In genomic region chr13:35848694-35849093, GRCm38 (mm10) we compare ENCODE assay signal across 11 mouse cellular contexts. TPM values are rescaled to one million over a fixed set of nuclear protein-coding genes. Genes with fewer than 3 reads are reported as not detected.
DNase-seq lines count a peak whose midpoint lies in the region; ATAC-seq lines count a peak whose summit lies in the region.
"Had no signal": no experiment of that assay in that cellular context is flagged by ENCODE, and none has a peak within 500 bp of the region (broad histone marks: within the 10 kb centered on the region; RNA-seq: fewer than 3 reads in every experiment).

No protein-coding gene starts in this region.

- H3K4me1 ChIP-seq in heart, embryonic 12.5 days (replicated peaks) = peaks cover 42% of the 10 kb centered on the region
- peaks cover 6% of the 10 kb centered on the region; the same call in 1 of the 2 replicates for H3K4me1 ChIP-seq in midbrain, embryonic 10.5 days
- no peaks in the 10 kb centered on the region for H3K4me1 ChIP-seq in midbrain, embryonic 14.5 days (ENCODE audit: control insufficient read depth, insufficient read depth, low read length)

- peak; percentile 93 for DNase-seq in heart, adult 11 months
- DNase-seq in cerebellum, adult 9-11 months = peak; percentile 66
- DNase-seq in kidney, adult 9 months = peak; percentile 44
- DNase-seq in lung, postnatal 4 days = peak; percentile 24 to 37
- no peak for DNase-seq in layer of hippocampus, adult 18-20 months (ENCODE audit: low spot score in 2 of 2)
- no peak for DNase-seq in midbrain, embryonic 10.5 days (ENCODE audit: low spot score)
- no peak for DNase-seq in midbrain, embryonic 14.5 days
- DNase-seq: thymus, adult 2 months had no signal

- 67% methylated on average over 3 of the region's 3 CpGs for WGBS in heart, embryonic 12.5 days
- 88% methylated on average over 3 of the region's 3 CpGs for WGBS in midbrain, embryonic 10.5 days
- WGBS in midbrain, embryonic 14.5 days = 94% methylated on average over 3 of the region's 3 CpGs

- H3K9ac ChIP-seq in heart, embryonic 12.5 days = no peak overlapping the region
- no peak overlapping the region for H3K9ac ChIP-seq in midbrain, embryonic 14.5 days (replicated peaks; ENCODE audit: low read length)
- H3K9ac ChIP-seq: embryonic facial prominence, embryonic 12.5 days; limb, embryonic 15.5 days had no signal

- no peak overlapping the region for H3K27ac ChIP-seq in heart, embryonic 12.5 days (ENCODE audit: poor library complexity, severe bottlenecking)
- no peak overlapping the region for H3K27ac ChIP-seq in midbrain, embryonic 10.5 days (replicated peaks)
- no peak overlapping the region for H3K27ac ChIP-seq in midbrain, embryonic 14.5 days (replicated peaks; ENCODE audit: low read depth, low read length)
- H3K27ac ChIP-seq: embryonic facial prominence, embryonic 12.5 days; limb, embryonic 15.5 days had no signal

- ATAC-seq in heart, embryonic 12.5 days (ENCODE audit: insufficient number of reproducible peaks, low FRiP score) = no peak
- no peak for ATAC-seq in midbrain, embryonic 14.5 days (ENCODE audit: low FRiP score, low TSS enrichment)

- H3K4me3 ChIP-seq in heart, embryonic 12.5 days = no peak overlapping the region
- H3K4me3 ChIP-seq in midbrain, embryonic 10.5 days = no peak overlapping the region
- no peak overlapping the region for H3K4me3 ChIP-seq in midbrain, embryonic 14.5 days (replicated peaks; ENCODE audit: low read depth, low read length)
- H3K4me3 ChIP-seq: embryonic facial prominence, embryonic 12.5 days; limb, embryonic 15.5 days had no signal

- no peak overlapping the region for H3K4me2 ChIP-seq in heart, embryonic 12.5 days
- no peak overlapping the region for H3K4me2 ChIP-seq in midbrain, embryonic 14.5 days (ENCODE audit: low read length)
- H3K4me2 ChIP-seq: embryonic facial prominence, embryonic 12.5 days; limb, embryonic 15.5 days had no signal

- H3K9me3 ChIP-seq in heart, embryonic 12.5 days (replicated peaks) = no peaks in the 10 kb centered on the region
- no peaks in the 10 kb centered on the region for H3K9me3 ChIP-seq in midbrain, embryonic 10.5 days (replicated peaks)
- H3K9me3 ChIP-seq in midbrain, embryonic 14.5 days (ENCODE audit: control insufficient read depth, low read length) = no peaks in the 10 kb centered on the region
- H3K9me3 ChIP-seq: embryonic facial prominence, embryonic 12.5 days; limb, embryonic 15.5 days had no signal

- H3K27me3 ChIP-seq in heart, embryonic 12.5 days (replicated peaks) = no peaks in the 10 kb centered on the region
- H3K27me3 ChIP-seq in midbrain, embryonic 10.5 days (ENCODE audit: low read depth, poor library complexity, severe bottlenecking) = no peaks in the 10 kb centered on the region
- no peaks in the 10 kb centered on the region for H3K27me3 ChIP-seq in midbrain, embryonic 14.5 days (ENCODE audit: control insufficient read depth, insufficient read depth, low read length)
- H3K27me3 ChIP-seq: embryonic facial prominence, embryonic 12.5 days; limb, embryonic 15.5 days had no signal

- no peaks in the 10 kb centered on the region for H3K36me3 ChIP-seq in heart, embryonic 12.5 days
- no peaks in the 10 kb centered on the region for H3K36me3 ChIP-seq in midbrain, embryonic 10.5 days
- no peaks in the 10 kb centered on the region for H3K36me3 ChIP-seq in midbrain, embryonic 14.5 days (ENCODE audit: control insufficient read depth, insufficient read depth, low read length)
- H3K36me3 ChIP-seq: limb, embryonic 15.5 days had no signal

RNA-seq across cellular contexts. Expression of gene Rpp40, which starts 57.5 kb away (rescaled TPM):
- polyA plus RNA-seq in heart, embryonic 12.5 days (2016; fragmentation: Nextera tagmentation; extraction: Ambion mirVana) = 11.4 and 12.0 TPM in 2 replicates
- total RNA-seq in layer of hippocampus, adult 18-20 months (2021) = 1 to 10 TPM; 6.1 to 10.0 TPM
- 21.8 and 25.6 TPM in 2 replicates for polyA plus RNA-seq in midbrain, embryonic 10.5 days (2016; fragmentation: Nextera tagmentation; extraction: Ambion mirVana)
- 6.8 and 8.3 TPM in 2 replicates for polyA plus RNA-seq in midbrain, embryonic 14.5 days (2014; fragmentation: Nextera tagmentation; extraction: Ambion mirVana)

Comparison
In these comparisons a context has a peak if more than half of its experiments do, and no peak if none do; other contexts are left out.
1. DNase-seq: peak in heart, adult 11 months (single experiment), cerebellum, adult 9-11 months (single experiment), kidney, adult 9 months (single experiment) and lung, postnatal 4 days (2 of 2); none in layer of hippocampus, adult 18-20 months (0 of 2), midbrain, embryonic 10.5 days (single experiment) and midbrain, embryonic 14.5 days (single experiment).